Mouse (Mus musculus) forebrain, embryonic 11.5 days (tissue): ENCODE measurements at regions not wholly inside any gene's neighbourhood (a gene's known extent, or its start where the extent isn't known, plus 50 kb on each side); places are given as distances from the start of the nearest gene placed in this dataset.

Experiments used
- ATAC-seq: fragments of 200-750 bp; cut with Nextera tagmentation; replicated peaks from 2 replicates; pipeline ENCODE4 v1.8.0; 2017; ENCODE audit warnings: moderate TSS enrichment; ENCODE audit not compliant: low FRiP score
- DNase-seq: peaks from one replicate; pipeline ENCODE4 v3.0.0-alpha.2; 2017; ENCODE audit warnings: low spot score
- H3K27ac ChIP-seq: fragments of 300-500 bp; sonication (generic); 2 replicates; pipeline ENCODE4 v1.5.1; 2014; ENCODE audit warnings: low read depth, low read length
- H3K27me3 ChIP-seq: fragments of 300-500 bp; sonication (generic); 2 replicates; pipeline ENCODE4 v1.6.1; 2014; ENCODE audit warnings: mild to moderate bottlenecking, low read length, mixed read lengths; ENCODE audit not compliant: control insufficient read depth, insufficient read depth
- H3K36me3 ChIP-seq: fragments of 300-500 bp; sonication (generic); 2 replicates; pipeline ENCODE4 v1.6.1; 2014; ENCODE audit warnings: mild to moderate bottlenecking, low read length, moderate library complexity, mixed read lengths; ENCODE audit not compliant: control insufficient read depth, insufficient read depth
- H3K4me1 ChIP-seq: fragments of 300-500 bp; sonication (generic); replicated peaks from 2 replicates; pipeline ENCODE4 v1.6.1; 2014; ENCODE audit warnings: low read length, mixed read lengths; ENCODE audit not compliant: control insufficient read depth, insufficient read depth
- H3K4me2 ChIP-seq: fragments of 300-500 bp; sonication (generic); 2 replicates; pipeline ENCODE4 v1.6.1; 2014; ENCODE audit warnings: low read depth, mild to moderate bottlenecking, low read length, moderate library complexity, mixed read lengths; ENCODE audit not compliant: severe bottlenecking
- H3K4me3 ChIP-seq: fragments of 300-500 bp; sonication (generic); 2 replicates; pipeline ENCODE4 v1.5.1; 2014; ENCODE audit warnings: low read depth, low read length
- H3K9ac ChIP-seq: fragments of 300-500 bp; sonication (generic); 2 replicates; pipeline ENCODE4 v1.6.1; 2014; ENCODE audit warnings: low read length
- H3K9me3 ChIP-seq: fragments of 300-500 bp; sonication (generic); 2 replicates; pipeline ENCODE4 v1.6.1; 2016; ENCODE audit warnings: low read length, mixed read lengths; ENCODE audit not compliant: control insufficient read depth
- WGBS: fragments of 180-500 bp; shearing (Covaris S2); extraction: QIAGEN DNeasy Blood & Tissue Kit; methylation state at CpG from one replicate; pipeline ENCODE4 v1.1.7; 2014; 5-methylcytosine and 5-hydroxymethylcytosine counted together

DNA sequence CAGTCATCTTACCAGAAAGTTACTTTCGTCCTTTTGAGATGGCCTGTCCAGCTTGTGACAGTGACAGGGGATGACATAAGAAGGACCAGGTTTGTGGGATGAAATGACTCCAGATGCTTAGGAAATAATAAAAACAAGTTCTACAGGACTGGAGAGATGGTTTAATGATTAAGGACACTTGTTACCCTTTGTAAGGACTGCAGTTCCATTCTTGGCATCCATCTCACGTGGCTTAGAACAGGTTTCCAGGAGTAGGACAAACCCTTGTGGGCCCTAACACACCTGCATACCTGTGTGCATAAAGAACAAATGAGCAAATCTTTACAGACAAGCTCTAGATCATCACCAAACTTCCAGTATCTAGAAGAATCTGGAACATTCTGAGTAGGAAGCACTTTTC is 211.6 kb upstream of the Irx2 start:
- H3K27ac ChIP-seq = no peak overlapping the region
- 79% methylated on average over 2 of the region's 2 CpGs for WGBS
- H3K4me3 ChIP-seq = no peak overlapping the region
- DNase-seq = no peak
- no peak for ATAC-seq
- no peak overlapping the region for H3K9ac ChIP-seq
- H3K36me3 ChIP-seq = no peaks in the 10 kb centered on the region
- no peak overlapping the region for H3K4me2 ChIP-seq
- no peaks in the 10 kb centered on the region for H3K9me3 ChIP-seq
- no peaks in the 10 kb centered on the region for H3K4me1 ChIP-seq
- H3K27me3 ChIP-seq = no peaks in the 10 kb centered on the region

DNA sequence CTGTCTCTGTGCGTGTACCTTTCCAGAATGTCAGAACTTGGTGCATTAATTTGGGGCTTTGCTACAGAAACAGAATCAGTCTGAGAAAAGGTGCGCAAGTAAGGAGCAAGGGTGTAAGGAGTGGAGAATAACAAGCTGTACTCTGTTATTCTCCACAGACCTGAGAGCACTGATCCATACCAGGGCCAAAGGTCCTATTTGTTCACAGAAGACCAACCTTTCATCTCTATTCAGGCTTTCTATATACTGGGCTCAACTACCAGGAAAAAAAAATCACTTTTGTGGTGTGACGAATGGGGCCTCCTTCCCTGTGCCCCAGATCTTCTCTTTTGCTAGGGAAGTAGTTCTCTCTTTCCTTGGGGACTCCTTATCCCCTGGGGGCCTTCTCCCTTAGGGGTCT is 210.8 kb upstream of the Irx2 start:
- Histone ChIP-seq H3K4me1 (no peaks in the 10 kb centered on the region), H3K4me3 (no peak overlapping the region), H3K9ac (no peak overlapping the region), H3K27me3 (no peaks in the 10 kb centered on the region), H3K4me2 (no peak overlapping the region), H3K36me3 (no peaks in the 10 kb centered on the region), H3K27ac (no peak overlapping the region), H3K9me3 (no peaks in the 10 kb centered on the region)
- WGBS = 88% methylated on average over 3 of the region's 3 CpGs
- DNase-seq = no peak
- ATAC-seq = no peak

GRCm38 (mm10) chr13:72418285-72418684 is 210.3 kb upstream of the Irx2 start:
- no peak overlapping the region for H3K4me3 ChIP-seq
- H3K27me3 ChIP-seq = no peaks in the 10 kb centered on the region
- no peaks in the 10 kb centered on the region for H3K9me3 ChIP-seq
- ATAC-seq (no peak), DNase-seq (no peak)
- H3K4me2 ChIP-seq = no peak overlapping the region
- H3K27ac ChIP-seq = no peak overlapping the region
- no peak overlapping the region for H3K9ac ChIP-seq
- H3K36me3 ChIP-seq = no peaks in the 10 kb centered on the region
- H3K4me1 ChIP-seq = no peaks in the 10 kb centered on the region
- WGBS = 76% methylated on average over 2 of the region's 2 CpGs

GRCm38 (mm10) chr13:72419532-72419931 is 209.1 kb upstream of the Irx2 start:
- Histone ChIP-seq H3K27ac (no peak overlapping the region), H3K4me2 (no peak overlapping the region), H3K4me3 (no peak overlapping the region), H3K36me3 (no peaks in the 10 kb centered on the region), H3K9ac (no peak overlapping the region), H3K9me3 (no peaks in the 10 kb centered on the region), H3K27me3 (no peaks in the 10 kb centered on the region), H3K4me1 (no peaks in the 10 kb centered on the region)
- ATAC-seq (no peak), DNase-seq (no peak)
- WGBS = 95% methylated on average over 4 of the region's 4 CpGs

DNA sequence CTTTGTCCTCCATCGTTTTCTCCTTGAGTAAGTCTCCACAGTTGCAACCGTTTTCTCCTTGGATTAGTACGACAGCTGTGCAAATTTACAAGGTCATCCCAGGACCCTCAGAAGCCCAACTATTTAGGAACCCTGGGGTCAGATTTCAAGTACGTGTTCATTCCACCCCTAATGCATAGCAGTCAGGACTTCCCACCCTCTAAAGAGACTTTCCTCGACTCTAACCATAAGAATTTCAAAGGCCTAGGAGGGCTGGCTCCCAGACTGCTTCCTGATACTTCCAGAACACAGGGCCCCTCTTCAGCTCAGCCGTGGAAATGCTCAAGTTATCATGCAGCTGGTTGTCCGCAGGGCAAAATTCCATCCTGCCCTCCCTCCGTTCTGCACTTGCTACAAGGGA is 202.7 kb upstream of the Irx2 start:
- no peak for DNase-seq
- H3K4me1 ChIP-seq = no peaks in the 10 kb centered on the region
- ATAC-seq = no peak
- 62% methylated on average over 8 of the region's 8 CpGs for WGBS
- no peaks in the 10 kb centered on the region for H3K36me3 ChIP-seq
- no peaks in the 10 kb centered on the region for H3K9me3 ChIP-seq
- no peak overlapping the region for H3K27ac ChIP-seq
- no peaks in the 10 kb centered on the region for H3K27me3 ChIP-seq
- no peak overlapping the region for H3K4me2 ChIP-seq
- no peak overlapping the region for H3K4me3 ChIP-seq
- no peak overlapping the region for H3K9ac ChIP-seq

DNA sequence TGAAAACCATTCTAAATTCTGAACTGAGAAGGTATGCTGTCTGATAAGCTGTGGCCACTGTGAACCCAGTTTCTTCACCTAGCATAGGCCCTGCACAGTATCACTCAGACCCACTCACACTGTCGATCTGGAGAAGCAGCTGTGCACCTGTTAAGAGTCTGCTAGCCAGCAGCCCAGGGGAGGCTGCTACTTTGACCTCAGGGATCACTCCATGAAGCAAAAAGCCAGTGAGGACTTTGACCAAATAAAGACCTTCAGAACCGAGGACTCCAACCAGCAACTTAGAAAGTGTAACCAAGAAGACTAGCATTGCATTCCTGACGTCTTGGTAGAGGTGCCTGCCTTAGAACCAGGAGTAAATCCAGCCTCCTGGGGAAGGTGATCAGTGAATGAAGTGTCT is 183.3 kb upstream of the Irx2 start:
- Histone ChIP-seq H3K4me1 (no peaks in the 10 kb centered on the region), H3K4me2 (no peak overlapping the region), H3K27ac (no peak overlapping the region), H3K36me3 (no peaks in the 10 kb centered on the region), H3K4me3 (no peak overlapping the region), H3K27me3 (no peaks in the 10 kb centered on the region), H3K9ac (no peak overlapping the region), H3K9me3 (no peaks in the 10 kb centered on the region)
- WGBS = 68% methylated on average over 3 of the region's 3 CpGs
- no peak for DNase-seq
- no peak for ATAC-seq

DNA sequence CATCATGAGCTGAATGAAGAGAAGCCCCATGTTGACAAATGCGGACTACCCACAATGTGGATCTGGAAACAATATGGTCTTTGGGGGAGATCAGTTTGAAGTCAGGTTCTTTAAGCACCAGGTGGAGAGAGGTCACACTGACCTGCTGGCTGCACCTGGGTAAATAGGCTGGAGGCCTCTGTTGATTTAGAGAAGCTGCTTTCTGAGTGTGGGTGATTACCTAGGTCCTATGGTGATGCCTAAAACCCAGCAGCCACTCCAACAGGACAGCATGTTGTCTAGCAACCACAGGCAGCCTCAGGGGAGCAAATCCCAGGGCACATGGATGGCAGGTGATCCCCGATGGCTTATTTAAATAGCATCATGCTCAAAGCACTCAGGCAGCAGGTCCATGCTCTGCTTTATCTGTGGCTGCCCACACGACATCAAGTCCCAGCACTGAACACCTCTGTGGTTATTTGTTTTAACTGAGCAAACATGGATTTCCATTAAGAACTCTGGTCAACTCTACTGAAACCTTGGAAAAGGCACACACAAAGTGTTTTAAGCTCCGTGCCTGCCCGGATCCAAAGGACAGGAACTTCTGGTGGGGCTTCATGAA is 180.1 kb upstream of the Irx2 start:
- DNase-seq = no peak
- Histone ChIP-seq H3K9ac (no peak overlapping the region), H3K4me2 (no peak overlapping the region), H3K27me3 (no peaks in the 10 kb centered on the region), H3K9me3 (no peaks in the 10 kb centered on the region), H3K4me1 (no peaks in the 10 kb centered on the region), H3K4me3 (no peak overlapping the region), H3K27ac (no peak overlapping the region), H3K36me3 (no peaks in the 10 kb centered on the region)
- 90% methylated on average over 5 of the region's 5 CpGs for WGBS
- ATAC-seq = no peak

- Histone ChIP-seq H3K9ac (no peak overlapping the region), H3K4me2 (no peak overlapping the region), H3K27me3 (no peaks in the 10 kb centered on the region), H3K4me1 (peaks cover 3% of the 10 kb centered on the region), H3K4me3 (no peak overlapping the region), H3K27ac (no peak overlapping the region), H3K36me3 (no peaks in the 10 kb centered on the region), H3K9me3 (no peaks in the 10 kb centered on the region)
- no peak for ATAC-seq
- DNase-seq = no peak
- 84% methylated on average over 7 of the region's 7 CpGs for WGBS
These were observed 133.3 kb upstream of the Irx2 start for GRCm38 (mm10) chr13:72495353-72495752.

GRCm38 (mm10) chr13:72497036-72497435 is 131.6 kb upstream of the Irx2 start:
- 72% methylated on average over 5 of the region's 5 CpGs for WGBS
- no peaks in the 10 kb centered on the region for H3K27me3 ChIP-seq

More at GRCm38 (mm10) chr13:72497036-72497435, 131.6 kb upstream of the Irx2 start:
- H3K9me3 ChIP-seq = no peaks in the 10 kb centered on the region
- DNase-seq (no peak), ATAC-seq (no peak)
- no peak overlapping the region for H3K27ac ChIP-seq
- no peak overlapping the region for H3K9ac ChIP-seq
- no peaks in the 10 kb centered on the region for H3K36me3 ChIP-seq
- no peak overlapping the region for H3K4me2 ChIP-seq
- peaks cover 3% of the 10 kb centered on the region for H3K4me1 ChIP-seq
- no peak overlapping the region for H3K4me3 ChIP-seq
